Mouse (Mus musculus) Patski (cell line): Measurements from ENCODE around the gene Gm12169. TPM values are rescaled to one million over a fixed set of nuclear protein-coding genes. Genes with fewer than 3 reads are reported as not detected.

Experiments
- ATAC-seq: fragments of 100-300 bp; one replicate; pipeline ENCODE4 v1.8.0; 2021
- CTCF ChIA-PET: fragments of 350-600 bp; sonication (Branson Sonifier 250); formaldehyde crosslinking; loops from one replicate; lab custom pipeline; 2022; ENCODE audit warnings: inconsistent platforms; lab: Charles Lee
- POLR2A ChIA-PET: fragments of 350-600 bp; sonication (Branson Sonifier 250); formaldehyde crosslinking; loops from one replicate; lab custom pipeline; 2022; ENCODE audit warnings: antibody characterized with exemption, inconsistent platforms; lab: Charles Lee
- DNase-seq: peaks from one replicate; pipeline ENCODE4 v3.0.0-alpha.2; 2011; ENCODE audit warnings: low read depth, low spot score
- H3K27me3 ChIP-seq: fragments of 371-371 bp; one replicate; pipeline ENCODE4 v1.5.1; 2021
- CTCF ChIP-seq: fragments of 100-300 bp; IDR thresholded peaks from one replicate; pipeline ENCODE4 v1.5.1; 2021
- in situ Hi-C: fragments of 300-500 bp; cut with MboI; formaldehyde crosslinking; loops from 3 replicates; pipeline ENCODE4 v1.11.1; 2018; ENCODE audit warnings: low pct_unique_long_range_greater_than_20kb, mixed read lengths
- polyA plus RNA-seq: library from polyadenylated mRNA; unstranded; gene quantifications from one replicate; pipeline ENCODE4 v1.2.3, GENCODE M21; 2021

Gm12169 gene
- polyA plus RNA-seq, 1 experiment from 2014 or later = not detected

DNA sequence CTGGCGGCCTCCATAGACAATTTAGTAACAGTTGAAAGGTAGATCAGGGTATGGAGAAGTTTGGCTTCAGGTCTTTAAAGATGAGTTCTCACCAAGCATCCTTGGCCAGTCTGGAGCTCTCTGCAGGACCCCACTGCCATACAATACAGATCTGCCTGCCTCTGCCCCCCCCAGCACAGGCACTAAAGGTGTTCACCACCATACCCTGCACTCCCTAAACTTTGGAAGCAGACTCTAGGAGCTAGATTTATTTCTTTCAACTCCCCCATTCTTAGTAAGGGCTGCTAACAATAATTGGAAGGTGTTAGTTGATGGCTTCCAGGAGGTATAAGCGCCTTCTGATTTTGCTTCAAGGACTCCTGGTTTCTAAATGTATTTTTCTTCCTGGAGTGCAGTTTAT is 19.5 kb downstream of the Gm12169 start:
- H3K27me3 ChIP-seq = no peaks in the 10 kb centered on the region
- no peak for TF ChIP-seq CTCF
- in situ Hi-C loops = no loop called here
- CTCF ChIA-PET = interaction anchor here (1.3 kb wide), 1 partner anchor 14 kb away, joined by 3 read pairs; no protein-coding TSS in a partner anchor
- POLR2A ChIA-PET = no interaction called here
- no peak for DNase-seq
- ATAC-seq = no peak

- CTCF ChIA-PET = interaction anchor here (1.7 kb wide), 1 partner anchor 26 kb away, joined by 3 read pairs; the partner anchor contains the start of gene Gm12169
- DNase-seq (no peak), ATAC-seq (no peak)
- POLR2A ChIA-PET = no interaction called here
- in situ Hi-C loops = no loop called here
- no peak for TF ChIP-seq CTCF
- no peaks in the 10 kb centered on the region for H3K27me3 ChIP-seq
These were observed 25.7 kb downstream of the Gm12169 start for GRCm38 (mm10) chr11:46549721-46550120.

- POLR2A ChIA-PET = no interaction called here
- in situ Hi-C loops = no loop called here
These were observed 28.7 kb downstream of the Gm12169 start for GRCm38 (mm10) chr11:46552741-46553140.

DNA sequence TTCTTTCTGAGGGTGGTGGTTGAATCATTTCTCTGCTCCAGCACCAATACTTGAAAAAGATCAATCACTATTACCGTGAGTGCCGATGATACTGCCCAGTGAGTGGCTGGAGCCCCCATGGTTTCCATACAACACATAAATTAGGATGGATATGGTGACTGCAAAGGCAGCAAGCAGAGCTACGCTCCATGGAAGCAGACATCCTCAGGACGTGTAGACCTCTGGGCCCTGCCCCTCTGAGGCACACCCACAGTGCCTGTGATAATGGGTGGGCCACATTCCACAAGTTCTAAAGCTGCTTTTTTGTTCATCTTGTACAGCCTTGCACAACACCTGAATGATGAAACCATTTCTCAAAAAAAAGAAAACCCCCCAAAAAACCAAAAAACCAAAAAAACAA is 37.1 kb downstream of the Gm12169 start:
- H3K27me3 ChIP-seq = no peaks in the 10 kb centered on the region
- CTCF ChIA-PET = no interaction called here
- POLR2A ChIA-PET = no interaction called here
- no peak for TF ChIP-seq CTCF
- ATAC-seq (no peak), DNase-seq (no peak)
- in situ Hi-C loops = no loop called here

More at GRCm38 (mm10) chr11:46552741-46553140, 28.7 kb downstream of the Gm12169 start:
- no peak for TF ChIP-seq CTCF
- CTCF ChIA-PET = interaction anchor here (0.7 kb wide), 1 partner anchor 12 kb away, joined by 3 read pairs; no protein-coding TSS in a partner anchor
- ATAC-seq (no peak), DNase-seq (no peak)
- H3K27me3 ChIP-seq = no peaks in the 10 kb centered on the region

GRCm38 (mm10) chr11:46564671-46565070 is 40.7 kb downstream of the Gm12169 start:
- ATAC-seq (no peak), DNase-seq (no peak)
- in situ Hi-C loops = no loop called here
- POLR2A ChIA-PET = no interaction called here
- TF ChIP-seq CTCF = no peak
- CTCF ChIA-PET = interaction anchor here (1.2 kb wide), 1 partner anchor 12 kb away, joined by 3 read pairs; no protein-coding TSS in a partner anchor
- no peaks in the 10 kb centered on the region for H3K27me3 ChIP-seq

GRCm38 (mm10) chr11:46565967-46566366 is 42.0 kb downstream of the Gm12169 start:
- ChIA-PET POLR2A (no interaction called here), CTCF (interaction anchor here (0.7 kb wide), 1 partner anchor 241 kb away, joined by 3 read pairs; no protein-coding TSS in a partner anchor)
- no peak for TF ChIP-seq CTCF
- in situ Hi-C loops = no loop called here
- ATAC-seq (no peak), DNase-seq (no peak)
- H3K27me3 ChIP-seq = no peaks in the 10 kb centered on the region

DNA sequence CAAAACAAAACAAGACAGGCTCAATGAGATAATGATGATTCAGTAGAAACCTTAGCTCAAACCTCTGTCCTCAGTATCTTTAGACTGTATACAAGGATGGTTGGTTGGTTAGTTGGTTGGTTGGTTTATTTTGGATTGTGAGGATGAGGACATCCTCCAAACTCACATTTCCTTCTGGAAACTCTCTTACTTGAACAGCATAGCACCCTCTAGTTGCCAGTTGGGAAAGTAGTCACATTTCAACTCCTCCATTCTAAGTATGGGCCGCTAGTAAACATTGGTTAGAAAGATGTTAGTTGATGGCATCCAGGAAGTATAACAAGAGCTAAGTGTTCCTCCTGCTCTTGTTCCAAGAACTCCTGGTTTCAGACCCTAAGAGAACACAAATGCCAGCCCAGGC is 45.1 kb downstream of the Gm12169 start:
- TF ChIP-seq CTCF = no peak
- DNase-seq (no peak), ATAC-seq (no peak)
- in situ Hi-C loops = no loop called here
- H3K27me3 ChIP-seq = no peaks in the 10 kb centered on the region
- POLR2A ChIA-PET = no interaction called here
- CTCF ChIA-PET = interaction anchor here (1.1 kb wide), 1 partner anchor 46 kb away, joined by 3 read pairs; the partner anchor contains the start of gene Gm12169

DNA sequence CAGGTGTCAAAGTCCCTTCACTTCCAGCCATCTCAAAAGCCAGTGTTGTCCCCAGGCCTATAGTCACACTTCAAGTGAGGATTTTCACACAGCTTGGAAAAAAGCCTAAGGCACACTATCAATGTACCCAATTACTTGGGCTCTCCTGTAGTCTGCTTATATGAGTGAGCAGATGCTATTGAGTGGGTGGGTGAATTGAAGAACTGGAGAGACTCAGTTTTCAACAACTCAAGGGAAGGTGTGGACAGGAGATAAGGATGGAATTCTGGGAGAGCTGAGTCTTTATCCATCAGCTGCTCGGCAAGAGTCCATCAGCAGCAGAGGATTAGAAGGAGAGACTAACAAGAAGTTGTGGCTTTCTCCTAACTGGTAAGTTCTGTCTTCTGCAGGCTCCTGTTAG is 47.3 kb downstream of the Gm12169 start, which contains the start of gene BC053393:
BC053393 (plus strand) TSS at position 210 of the 400 bp plus-strand sequence.
- no peaks in the 10 kb centered on the region for H3K27me3 ChIP-seq
- no peak for ATAC-seq
- in situ Hi-C loops = no loop called here
- TF ChIP-seq CTCF = no peak
- DNase-seq = no peak
- CTCF ChIA-PET = interaction anchor here (0.9 to 1.0 kb wide), 2 partner anchors 8 to 14 kb away, joined by 3 read pairs; no protein-coding TSS in a partner anchor
- POLR2A ChIA-PET = no interaction called here

DNA sequence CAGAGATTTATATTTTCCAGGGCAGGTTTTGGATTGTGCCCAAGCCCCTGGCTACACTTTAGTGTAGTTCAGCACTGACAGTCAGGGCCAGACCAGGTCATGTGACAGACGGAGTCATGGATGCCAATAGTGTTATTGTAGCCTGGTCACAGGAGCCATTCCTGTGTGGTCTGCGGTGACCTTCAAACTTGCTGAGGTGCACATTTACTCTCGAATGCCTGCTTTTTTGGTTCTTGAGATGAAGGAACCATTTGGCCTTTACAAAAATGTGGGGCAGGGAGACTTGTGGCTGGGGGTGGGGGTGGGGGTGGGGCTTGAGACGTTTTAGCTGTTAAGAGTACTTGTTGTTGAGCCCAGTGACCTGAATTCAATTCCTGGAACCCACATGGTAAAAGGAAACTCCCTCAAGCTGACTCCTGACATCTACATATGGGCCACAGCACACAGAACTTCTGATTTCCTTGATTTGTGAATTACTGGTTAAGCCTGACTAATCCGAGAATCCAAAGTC is 54.8 kb downstream of the Gm12169 start:
- ChIA-PET POLR2A (no interaction called here), CTCF (interaction anchor here (1.0 kb wide), 1 partner anchor 8 kb away, joined by 3 read pairs; the partner anchor contains the start of gene BC053393)
- in situ Hi-C loops = no loop called here
- no peaks in the 10 kb centered on the region for H3K27me3 ChIP-seq
- TF ChIP-seq CTCF = no peak
- ATAC-seq = peak; percentile 82
- DNase-seq = no peak

DNA sequence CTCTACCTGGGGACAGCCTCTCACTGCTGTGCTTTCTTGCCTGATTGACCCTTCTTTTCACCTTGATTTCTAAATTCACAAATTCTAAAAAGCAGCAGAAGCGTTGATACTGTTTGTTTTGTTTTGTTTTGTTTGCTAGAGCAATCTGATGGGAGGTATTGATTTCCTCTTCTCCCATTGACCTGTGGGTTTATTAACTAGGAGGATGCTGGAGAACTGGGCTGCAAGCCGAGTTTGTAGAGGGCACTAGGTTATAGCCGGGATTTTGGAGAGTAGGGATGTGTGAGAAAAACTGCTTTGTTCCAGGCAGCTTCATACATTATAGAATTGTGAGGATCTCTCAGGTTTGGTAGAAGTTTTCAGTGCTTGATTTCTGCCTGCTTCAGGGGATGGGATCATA is 56.4 kb downstream of the Gm12169 start:
- TF ChIP-seq CTCF = no peak
- CTCF ChIA-PET = no interaction called here
- POLR2A ChIA-PET = no interaction called here
- ATAC-seq (no peak), DNase-seq (no peak)
- H3K27me3 ChIP-seq = no peaks in the 10 kb centered on the region
- in situ Hi-C loops = no loop called here

GRCm38 (mm10) chr11:46582741-46583140 is 58.7 kb downstream of the Gm12169 start:
- no peak for ATAC-seq
- no peak for TF ChIP-seq CTCF
- POLR2A ChIA-PET = no interaction called here
- CTCF ChIA-PET = interaction anchor here (0.8 kb wide), 1 partner anchor 19 kb away, joined by 3 read pairs; no protein-coding TSS in a partner anchor
- in situ Hi-C loops = no loop called here
- no peaks in the 10 kb centered on the region for H3K27me3 ChIP-seq
- DNase-seq = no peak

Other genes with a start within 250 kb of the Gm12169 start
- gene Cyfip2, start 211.4 kb upstream of the Gm12169 start, polyA plus RNA-seq = 15.3 TPM
- 0.03 TPM for gene Itk, start 134.7 kb upstream of the Gm12169 start, polyA plus RNA-seq
- not detected for gene Fam71b, start 127.7 kb upstream of the Gm12169 start, polyA plus RNA-seq
- gene Med7, start 87.3 kb upstream of the Gm12169 start, polyA plus RNA-seq = 51.4 TPM
- not detected for gene Havcr2, start 69.3 kb upstream of the Gm12169 start, polyA plus RNA-seq
- gene BC053393, start 47.3 kb downstream of the Gm12169 start, polyA plus RNA-seq = not detected
- not detected for gene Dppa1, start 105.0 kb downstream of the Gm12169 start, polyA plus RNA-seq
- 9.1 TPM for gene Timd2, start 182.8 kb downstream of the Gm12169 start, polyA plus RNA-seq
- 810 TPM for gene Havcr1, start 210.9 kb downstream of the Gm12169 start, polyA plus RNA-seq